Mouse (Mus musculus): ENCODE data around the gene Cpm. TPM values are rescaled to one million over a fixed set of nuclear protein-coding genes. Genes with fewer than 3 reads are reported as not detected.

The Cpm gene
- polyA plus RNA-seq, 1 experiment from 2014 or later, result 7.1 TPM

DNA sequence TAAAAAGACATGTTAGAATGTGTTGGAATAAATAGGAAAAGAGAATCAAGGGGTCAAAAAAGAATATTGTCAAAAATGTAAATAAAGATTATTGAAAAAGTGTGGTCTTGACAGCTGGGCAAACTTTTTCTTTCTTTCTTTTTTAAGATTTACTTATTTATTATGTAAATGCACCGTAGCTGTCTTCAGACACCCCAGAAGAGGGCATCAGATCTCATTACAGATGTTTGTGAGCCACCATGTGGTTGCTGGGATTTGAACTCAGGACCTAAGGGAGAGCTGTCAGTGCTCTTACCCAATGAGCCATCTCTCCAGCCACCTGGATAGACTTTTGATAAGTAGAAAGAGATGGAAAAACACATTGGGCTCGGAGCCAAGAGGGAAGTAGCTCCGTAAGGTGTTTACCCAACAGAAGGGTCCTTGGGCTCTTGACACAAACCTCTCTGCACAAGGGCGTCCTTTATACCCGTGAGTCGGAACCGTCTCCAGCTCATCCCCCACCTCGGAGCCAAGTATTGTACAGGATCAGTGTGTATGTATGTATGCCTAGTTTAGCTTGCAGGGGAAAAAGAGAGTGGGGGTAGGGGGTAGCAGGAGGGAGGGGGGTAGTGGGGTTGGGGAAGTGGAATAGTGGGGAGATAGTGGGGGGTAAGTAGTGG lies 24.5 kb upstream of the Cpm start:
- no peaks in the 10 kb centered on the region for H3K27me3 ChIP-seq (replicated peaks)
- H3K36me3 ChIP-seq (replicated peaks), result no peaks in the 10 kb centered on the region
- no peak overlapping the region for H3K27ac ChIP-seq
- H3K4me3 ChIP-seq, result no peak overlapping the region
- H3K9ac ChIP-seq, result no peak overlapping the region
- H3K9me3 ChIP-seq, result no peaks in the 10 kb centered on the region
- no peaks in the 10 kb centered on the region for H3K4me1 ChIP-seq
- ATAC-seq (replicated peaks), result no peak
- whole genome bisulfite sequencing, result 93% methylated on average over 8 of the region's 8 CpGs
- H3K4me2 ChIP-seq, result no peak overlapping the region

DNA sequence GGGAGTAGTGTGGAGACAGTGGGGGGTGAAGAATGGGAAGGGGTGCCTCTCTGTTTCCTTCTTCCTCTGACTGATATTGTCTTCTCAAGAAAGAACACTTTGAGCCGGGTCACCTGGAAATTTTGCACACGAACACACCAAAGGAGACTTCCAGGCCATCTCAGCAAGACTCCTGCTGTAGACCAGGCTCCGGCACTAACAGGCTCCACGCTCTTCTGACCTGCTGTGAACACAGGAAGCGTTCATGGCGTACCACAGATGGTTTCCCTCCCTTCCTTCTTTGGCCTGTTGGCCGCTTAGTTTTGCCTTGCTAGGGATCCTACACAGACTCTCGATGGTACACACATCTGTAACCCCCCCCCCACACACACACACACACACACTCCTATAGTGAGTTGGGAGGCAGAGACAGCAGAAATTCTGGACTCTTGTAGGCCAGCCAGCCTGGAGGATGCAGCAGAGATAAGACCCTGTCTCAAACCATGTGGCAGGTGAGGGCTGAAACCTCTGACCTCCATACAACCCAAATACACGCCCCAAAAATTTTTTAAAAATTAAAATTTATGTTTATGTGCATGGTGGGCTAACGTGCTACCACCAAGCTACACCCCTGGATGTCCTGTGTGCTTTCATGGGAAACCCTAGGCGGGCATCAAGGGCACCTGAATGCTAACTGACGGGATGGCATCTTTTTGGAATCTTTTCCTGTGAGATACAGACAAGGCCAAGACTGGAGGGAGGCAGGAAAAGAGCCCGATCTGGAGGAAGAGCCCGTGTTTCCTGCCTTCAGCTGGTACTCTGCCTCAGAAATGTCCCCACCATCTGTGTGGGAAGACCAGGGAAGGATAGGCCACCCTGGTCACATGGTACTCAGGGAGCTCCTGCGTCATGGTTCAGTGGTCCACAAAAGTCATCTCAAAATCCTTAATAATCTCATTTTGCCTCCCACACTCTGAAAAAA lies 23.7 kb upstream of the Cpm start:
- Histone ChIP-seq H3K9ac (no peak overlapping the region), H3K27ac (no peak overlapping the region), H3K4me2 (no peak overlapping the region), H3K9me3 (no peaks in the 10 kb centered on the region), H3K27me3 (replicated peaks) (no peaks in the 10 kb centered on the region), H3K36me3 (replicated peaks) (no peaks in the 10 kb centered on the region), H3K4me3 (no peak overlapping the region), H3K4me1 (no peaks in the 10 kb centered on the region)
- WGBS, result 87% methylated on average over 15 of the region's 15 CpGs
- ATAC-seq (replicated peaks), result no peak

DNA sequence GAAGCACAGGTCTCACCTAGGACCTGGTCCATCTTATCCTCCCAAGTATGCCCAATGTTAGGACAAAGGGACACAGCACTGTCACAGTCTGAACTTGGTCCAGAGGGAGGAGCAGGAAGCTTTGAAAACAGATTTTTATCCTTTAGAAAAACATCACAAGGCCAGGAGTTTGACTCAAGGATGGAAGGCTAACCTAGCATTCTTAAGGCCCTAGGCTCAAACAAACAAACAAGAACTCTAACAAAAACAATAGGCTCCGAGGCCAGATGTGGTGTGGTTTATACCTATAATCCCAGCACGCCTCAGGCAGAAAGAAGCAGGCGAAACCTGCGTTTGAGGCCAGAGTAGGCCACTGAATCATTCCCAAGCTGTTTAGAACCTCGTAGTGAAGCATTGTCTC lies 22.9 kb upstream of the Cpm start:
- WGBS, result 82% methylated on average over 5 of the region's 5 CpGs
- H3K36me3 ChIP-seq (replicated peaks), result no peaks in the 10 kb centered on the region
- H3K4me1 ChIP-seq, result no peaks in the 10 kb centered on the region
- no peaks in the 10 kb centered on the region for H3K9me3 ChIP-seq
- no peak for ATAC-seq (replicated peaks)
- H3K27ac ChIP-seq, result no peak overlapping the region
- H3K9ac ChIP-seq, result no peak overlapping the region
- no peak overlapping the region for H3K4me2 ChIP-seq
- no peak overlapping the region for H3K4me3 ChIP-seq
- no peaks in the 10 kb centered on the region for H3K27me3 ChIP-seq (replicated peaks)

DNA sequence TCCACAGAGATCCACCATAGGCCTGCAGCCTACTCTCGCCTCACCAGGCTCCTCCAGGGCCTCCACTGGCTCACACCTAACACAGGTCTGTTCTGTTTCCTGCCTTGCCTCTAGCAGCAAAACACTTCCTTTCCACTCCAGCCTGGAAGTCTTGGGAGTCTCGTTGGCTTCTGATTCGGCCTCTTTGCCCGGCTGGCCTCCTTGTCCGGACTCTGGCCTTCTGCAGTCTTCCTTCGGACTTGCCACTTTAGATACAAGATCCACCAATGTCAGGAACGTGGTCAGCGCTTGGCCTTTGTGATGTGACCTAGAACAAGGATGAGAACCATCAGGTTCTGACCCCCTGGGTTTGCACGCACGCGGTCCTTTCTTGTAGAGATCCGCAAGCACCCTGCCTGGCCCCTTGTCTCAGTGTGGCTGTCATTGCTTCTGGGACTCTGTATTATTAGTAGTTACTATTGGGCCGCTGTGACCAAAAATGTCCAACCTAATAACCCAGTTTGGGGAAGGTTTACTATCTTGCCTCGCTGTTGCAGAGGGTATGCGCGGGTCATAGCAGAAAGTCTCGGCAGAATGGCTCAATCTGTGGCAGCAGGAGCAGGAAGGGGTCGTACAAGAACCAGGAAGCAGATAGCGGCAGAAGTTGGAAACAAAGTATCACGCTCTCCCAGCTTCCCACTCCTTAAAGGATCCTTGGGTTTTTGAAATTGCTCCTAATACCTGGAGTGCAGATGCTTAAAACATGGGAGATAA lies 22.1 kb upstream of the Cpm start:
- Histone ChIP-seq H3K36me3 (replicated peaks) (no peaks in the 10 kb centered on the region), H3K27me3 (replicated peaks) (no peaks in the 10 kb centered on the region), H3K4me1 (no peaks in the 10 kb centered on the region), H3K4me3 (no peak overlapping the region), H3K27ac (no peak overlapping the region), H3K4me2 (no peak overlapping the region), H3K9ac (no peak overlapping the region), H3K9me3 (no peaks in the 10 kb centered on the region)
- 92% methylated on average over 20 of the region's 20 CpGs for WGBS
- ATAC-seq (replicated peaks), result no peak

DNA sequence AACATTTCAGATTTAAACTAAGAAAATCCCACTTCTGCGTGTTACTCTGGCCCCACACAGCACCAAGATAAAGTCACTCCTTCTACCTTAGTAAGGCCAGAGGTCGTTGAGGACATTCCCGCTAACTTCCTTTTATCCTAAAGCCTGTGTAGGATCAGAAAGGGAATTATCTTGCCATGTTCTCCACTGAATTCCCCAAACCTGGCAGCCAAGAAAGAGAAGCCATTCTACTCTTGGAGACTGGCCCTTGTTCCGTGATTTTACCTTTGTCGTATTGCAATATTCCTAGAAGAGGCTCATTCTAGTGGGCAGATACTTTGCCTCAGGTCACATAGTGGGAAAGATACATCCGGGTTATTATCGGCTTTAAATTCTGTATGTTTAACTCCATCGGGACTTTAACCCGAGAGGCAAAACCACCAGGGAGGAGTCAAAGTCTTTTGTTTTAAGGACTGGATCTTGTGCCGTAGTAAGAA lies 21.5 kb upstream of the Cpm start:
- H3K36me3 ChIP-seq (replicated peaks), result no peaks in the 10 kb centered on the region
- WGBS, result 94% methylated on average over 10 of the region's 10 CpGs
- no peak overlapping the region for H3K4me2 ChIP-seq
- no peaks in the 10 kb centered on the region for H3K27me3 ChIP-seq (replicated peaks)
- no peak for ATAC-seq (replicated peaks)
- no peaks in the 10 kb centered on the region for H3K9me3 ChIP-seq
- H3K9ac ChIP-seq, result no peak overlapping the region
- no peak overlapping the region for H3K27ac ChIP-seq
- H3K4me1 ChIP-seq, result no peaks in the 10 kb centered on the region
- no peak overlapping the region for H3K4me3 ChIP-seq

DNA sequence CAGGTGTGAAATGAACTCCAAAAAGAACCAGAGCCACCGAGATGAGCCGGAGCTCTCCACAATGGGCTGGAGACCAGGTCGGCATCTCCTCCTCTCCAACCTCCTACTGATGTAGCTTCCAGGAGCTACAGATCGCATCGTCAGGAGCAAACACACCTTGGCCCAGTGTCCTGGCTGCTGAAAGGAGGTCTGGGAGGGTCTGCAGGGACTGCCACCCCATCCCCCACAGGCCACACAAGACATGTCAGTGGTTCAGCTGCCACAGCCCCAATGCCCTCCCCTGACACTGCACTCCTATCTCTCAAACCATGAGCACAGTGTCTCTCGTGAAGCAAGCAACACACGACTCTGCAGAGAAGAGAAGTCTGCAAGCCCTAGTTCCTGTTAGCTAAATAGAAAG lies 20.8 kb upstream of the Cpm start:
- no peak for ATAC-seq (replicated peaks)
- Histone ChIP-seq H3K36me3 (replicated peaks) (no peaks in the 10 kb centered on the region), H3K4me2 (no peak overlapping the region), H3K4me1 (no peaks in the 10 kb centered on the region), H3K9ac (no peak overlapping the region), H3K27me3 (replicated peaks) (no peaks in the 10 kb centered on the region), H3K4me3 (no peak overlapping the region), H3K9me3 (no peaks in the 10 kb centered on the region), H3K27ac (no peak overlapping the region)
- 95% methylated on average over 7 of the region's 7 CpGs for WGBS

DNA sequence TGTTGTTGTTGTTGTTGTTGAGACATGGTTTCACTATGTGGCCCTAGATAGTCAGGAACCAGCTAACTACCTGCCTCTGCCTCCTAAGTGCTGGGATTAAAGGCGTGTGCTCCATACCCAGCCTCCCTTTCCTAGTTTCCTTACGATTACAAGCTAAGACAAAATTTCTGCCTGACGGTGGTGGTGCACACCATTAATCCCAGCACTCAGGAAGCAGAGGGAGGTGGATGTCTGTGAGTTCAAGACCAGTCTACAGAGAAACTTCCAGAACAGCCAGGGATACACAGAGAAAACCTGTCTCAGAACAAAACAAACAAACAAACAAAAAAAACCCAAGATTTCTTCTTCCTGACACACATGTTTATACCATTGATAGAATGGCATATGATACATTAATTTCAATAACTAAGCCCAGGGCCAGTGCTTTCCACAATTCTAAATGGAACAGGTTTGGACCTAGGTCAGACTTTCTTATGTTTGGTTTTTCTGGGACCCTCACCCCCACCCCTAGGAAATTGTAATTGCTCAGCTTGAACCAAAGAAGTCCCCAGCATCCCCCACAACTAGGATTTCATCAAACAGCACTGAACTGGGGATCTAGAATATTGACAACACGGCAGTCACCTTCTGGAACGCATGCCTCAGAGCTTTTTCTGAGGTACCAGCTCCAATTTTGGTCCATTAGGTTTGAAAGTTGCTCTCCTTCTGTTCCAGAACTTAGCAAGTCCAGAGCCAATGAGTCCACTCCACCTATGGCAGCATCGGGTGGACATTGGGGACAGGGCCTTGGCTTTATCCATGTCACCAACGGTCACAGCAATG lies 20.1 kb upstream of the Cpm start:
- Histone ChIP-seq H3K4me2 (no peak overlapping the region), H3K27ac (no peak overlapping the region), H3K9ac (no peak overlapping the region), H3K4me3 (no peak overlapping the region), H3K9me3 (no peaks in the 10 kb centered on the region), H3K36me3 (replicated peaks) (no peaks in the 10 kb centered on the region), H3K27me3 (replicated peaks) (no peaks in the 10 kb centered on the region), H3K4me1 (no peaks in the 10 kb centered on the region)
- ATAC-seq (replicated peaks), result no peak
- 88% methylated on average over 7 of the region's 7 CpGs for WGBS

DNA sequence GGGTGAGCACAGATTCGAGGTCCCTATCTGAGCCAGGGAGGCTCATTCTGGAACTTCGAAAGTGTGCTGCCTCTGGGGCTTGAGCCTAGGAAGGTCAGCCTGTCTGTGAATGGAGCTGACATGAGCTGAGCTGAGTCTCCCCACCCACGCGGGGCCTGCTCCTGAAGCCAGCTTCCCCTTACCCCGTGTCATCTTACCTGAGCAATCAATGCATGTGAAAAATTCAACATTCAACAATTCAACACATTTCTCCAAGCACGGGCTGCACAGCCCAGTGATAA lies 19.6 kb upstream of the Cpm start:
- Histone ChIP-seq H3K4me1 (no peaks in the 10 kb centered on the region), H3K4me2 (no peak overlapping the region), H3K27ac (no peak overlapping the region), H3K4me3 (no peak overlapping the region), H3K9ac (no peak overlapping the region), H3K9me3 (no peaks in the 10 kb centered on the region), H3K27me3 (replicated peaks) (no peaks in the 10 kb centered on the region), H3K36me3 (replicated peaks) (no peaks in the 10 kb centered on the region)
- 83% methylated on average over 6 of the region's 6 CpGs for WGBS
- no peak for ATAC-seq (replicated peaks)

DNA sequence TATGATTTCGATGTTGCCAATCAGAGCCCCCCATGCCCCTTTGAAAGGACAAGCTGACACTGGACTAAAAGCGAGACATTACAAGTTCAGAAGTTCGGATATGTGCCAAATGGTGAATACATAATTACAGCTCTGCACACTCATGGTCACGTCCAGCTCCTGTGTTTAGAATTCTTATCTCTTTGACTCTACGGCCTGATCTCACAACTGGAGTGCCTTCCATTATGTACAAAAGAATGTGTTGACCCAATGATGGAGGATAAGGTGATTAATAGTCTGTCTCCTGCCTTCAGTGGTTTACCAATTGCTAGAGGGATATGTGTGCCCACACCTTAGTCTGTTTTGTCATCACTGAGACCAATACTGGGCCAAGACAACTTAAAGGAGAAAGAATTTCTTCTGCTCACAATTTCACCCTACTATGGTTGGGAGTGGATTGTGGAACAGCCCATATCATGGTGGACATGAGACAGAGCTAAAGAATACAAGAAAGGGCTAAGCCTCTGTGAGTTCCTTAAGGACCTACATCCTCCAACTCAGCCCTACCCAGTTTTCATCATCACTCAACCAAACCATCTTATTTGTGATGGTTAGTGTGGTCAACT lies 19.0 kb upstream of the Cpm start:
- H3K36me3 ChIP-seq (replicated peaks), result no peaks in the 10 kb centered on the region
- 87% methylated on average over 5 of the region's 5 CpGs for WGBS
- H3K27me3 ChIP-seq (replicated peaks), result no peaks in the 10 kb centered on the region
- no peak overlapping the region for H3K9ac ChIP-seq
- H3K4me3 ChIP-seq, result no peak overlapping the region
- H3K27ac ChIP-seq, result no peak overlapping the region
- no peak overlapping the region for H3K4me2 ChIP-seq
- no peaks in the 10 kb centered on the region for H3K9me3 ChIP-seq
- no peak for ATAC-seq (replicated peaks)
- no peaks in the 10 kb centered on the region for H3K4me1 ChIP-seq

DNA sequence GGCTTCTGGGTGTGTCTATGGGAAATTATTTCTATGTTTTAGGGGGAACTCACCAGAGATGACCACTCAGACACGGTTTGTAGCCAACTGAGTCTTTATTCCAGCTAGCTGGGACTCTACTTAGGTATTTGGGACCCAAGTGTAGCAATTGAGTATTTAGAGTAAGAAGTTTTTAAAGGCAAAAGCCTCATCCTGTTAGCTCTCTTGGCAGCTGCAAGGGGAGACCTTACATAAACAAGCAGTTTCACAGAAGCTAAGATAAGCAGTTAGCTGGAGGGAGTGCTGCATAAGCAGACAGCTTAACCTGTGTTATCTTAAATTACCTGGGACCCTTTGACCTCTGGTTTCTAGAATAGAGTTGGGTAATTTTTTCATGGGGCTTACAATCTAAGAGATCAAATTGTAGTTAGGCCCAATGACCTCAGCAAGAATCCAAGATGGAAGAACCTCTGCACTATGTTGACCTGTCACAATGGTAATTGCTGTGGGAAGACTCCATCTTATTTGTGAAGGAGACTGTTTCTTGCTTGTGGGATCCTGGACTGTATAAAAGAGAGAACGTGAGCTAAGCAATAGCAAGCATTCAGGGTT lies 18.4 kb upstream of the Cpm start:
- no peaks in the 10 kb centered on the region for H3K36me3 ChIP-seq (replicated peaks)
- H3K4me1 ChIP-seq, result no peaks in the 10 kb centered on the region
- WGBS, result 90% methylated on average over 2 of the region's 2 CpGs

DNA sequence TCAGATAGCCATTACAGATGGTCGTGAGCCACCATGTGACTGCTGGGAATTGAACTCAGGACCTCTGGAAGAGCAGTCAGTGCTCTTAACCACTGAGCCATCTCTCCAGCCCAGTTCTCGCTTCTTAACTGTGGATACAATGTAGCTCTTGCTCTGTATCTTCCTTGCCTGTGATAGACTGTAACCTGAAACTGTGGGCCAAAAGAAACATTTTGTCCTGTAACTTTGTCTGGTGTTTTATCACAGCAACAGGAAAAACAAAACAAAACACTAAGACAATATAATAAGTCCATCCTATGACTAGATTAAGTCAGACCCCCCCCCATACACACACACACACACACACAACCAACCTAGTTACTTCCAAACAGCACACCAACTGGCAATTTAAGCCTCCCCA lies 17.8 kb upstream of the Cpm start:
- no peak for ATAC-seq (replicated peaks)
- no peaks in the 10 kb centered on the region for H3K36me3 ChIP-seq (replicated peaks)
- no peaks in the 10 kb centered on the region for H3K4me1 ChIP-seq
- H3K27ac ChIP-seq, result no peak overlapping the region
- H3K4me3 ChIP-seq, result no peak overlapping the region
- no peak overlapping the region for H3K9ac ChIP-seq
- H3K27me3 ChIP-seq (replicated peaks), result no peaks in the 10 kb centered on the region
- no peaks in the 10 kb centered on the region for H3K9me3 ChIP-seq
- H3K4me2 ChIP-seq, result no peak overlapping the region
- WGBS, result 89% methylated on average over 2 of the region's 2 CpGs

More for the DNA sequence above, 18.4 kb upstream of the Cpm start:
- Histone ChIP-seq H3K9me3 (no peaks in the 10 kb centered on the region), H3K4me3 (no peak overlapping the region), H3K27me3 (replicated peaks) (no peaks in the 10 kb centered on the region), H3K4me2 (no peak overlapping the region), H3K27ac (no peak overlapping the region), H3K9ac (no peak overlapping the region)
- no peak for ATAC-seq (replicated peaks)
